Mouse (Mus musculus): ENCODE results near the gene Bahd1.

- TF ChIP-seq CTCF (IDR thresholded peaks at IDR 0.05; ENCODE audit: low read depth): no peak
- TF ChIP-seq EP300 (IDR thresholded peaks at IDR 0.05; ENCODE audit: low read depth): no peak
Measured at GRCm38 (mm10) chr2:118891173-118891572, 9.0 kb upstream of the Bahd1 start.

Measured in heart, postnatal 0 days (tissue).